Mouse (Mus musculus): ENCODE measurements around the gene Asb4.

DNA sequence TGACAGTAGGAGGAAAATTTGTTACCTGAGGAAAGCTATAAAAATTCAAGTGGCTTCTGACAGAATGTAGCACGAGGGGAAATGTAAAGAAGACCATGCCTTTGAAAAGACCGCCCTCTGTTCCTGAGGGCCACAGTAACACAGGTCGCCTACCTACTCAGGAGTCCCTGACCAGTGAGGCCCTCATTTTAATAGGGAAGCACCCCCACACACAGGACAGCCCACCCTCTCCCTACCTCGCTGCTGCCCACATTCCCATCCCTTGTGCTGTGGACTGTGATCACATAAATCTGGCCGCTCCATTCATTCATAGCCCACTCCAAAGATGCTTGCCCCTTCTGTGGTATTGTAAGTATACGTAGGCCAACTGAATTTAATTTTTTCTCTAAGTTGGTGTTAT is 20.8 kb downstream of the Asb4 start:
- TF ChIP-seq POLR2A (IDR thresholded peaks at IDR 0.05; ENCODE audit: borderline replicate concordance, control insufficient read depth, low read depth, low read length) (no peak), CTCF (IDR thresholded peaks at IDR 0.05; ENCODE audit: control insufficient read depth, insufficient read depth, low read length) (no peak)
